Mouse (Mus musculus) liver, adult 2 months (tissue): ENCODE measurements around the gene Gm43552. TPM values are rescaled to one million over a fixed set of nuclear protein-coding genes. Genes with fewer than 3 reads are reported as not detected.
A peak's percentile ranks its signal among the peaks of the same experiment; 100 is the strongest.

ENCODE experiments used
- DNase-seq: peaks from one replicate; pipeline ENCODE4 v3.0.0-alpha.2; 2011; ENCODE audit warnings: low read depth, low spot score; ENCODE audit errors: extremely low read depth
- H3K27ac ChIP-seq: fragments of 200-500 bp; replicated peaks from 2 replicates; pipeline ENCODE4 v1.5.1; 2012; ENCODE audit warnings: low read depth, mild to moderate bottlenecking, control low read depth, inconsistent platforms, low read length; ENCODE audit not compliant: insufficient read depth
- H3K27me3 ChIP-seq: fragments of 200-500 bp; 2 replicates; pipeline ENCODE4 v1.6.1; 2012; ENCODE audit warnings: mild to moderate bottlenecking, moderate library complexity, low read length, inconsistent platforms; ENCODE audit not compliant: control insufficient read depth, insufficient read depth
- H3K36me3 ChIP-seq: fragments of 200-500 bp; 2 replicates; pipeline ENCODE4 v1.6.1; 2012; ENCODE audit warnings: low read length, inconsistent platforms; ENCODE audit not compliant: control insufficient read depth, insufficient read depth
- H3K4me1 ChIP-seq: fragments of 200-500 bp; 2 replicates; pipeline ENCODE4 v1.6.1; 2011; ENCODE audit warnings: low read length; ENCODE audit not compliant: control insufficient read depth, insufficient read depth
- H3K4me3 ChIP-seq: fragments of 200-500 bp; 2 replicates; pipeline ENCODE4 v1.5.1; 2011; ENCODE audit warnings: low read depth, mild to moderate bottlenecking, control low read depth, low read length, moderate library complexity; ENCODE audit not compliant: insufficient read depth
- H3K79me2 ChIP-seq: fragments of 200-500 bp; 2 replicates; pipeline ENCODE4 v1.6.1; 2012; ENCODE audit warnings: inconsistent platforms, mild to moderate bottlenecking, low read length, moderate library complexity; ENCODE audit not compliant: control insufficient read depth, insufficient read depth
- H3K9ac ChIP-seq: fragments of 200-500 bp; 2 replicates; pipeline ENCODE4 v1.6.1; 2012; ENCODE audit warnings: low read depth, mild to moderate bottlenecking, control low read depth, inconsistent platforms, low read length
- CTCF ChIP-seq: fragments of 200-500 bp; IDR thresholded peaks from 2 replicates; pipeline ENCODE4 v1.5.1; 2011; ENCODE audit warnings: low read depth, low read length, control low read depth
- POLR2A ChIP-seq: fragments of 200-500 bp; IDR thresholded peaks from 2 replicates; pipeline ENCODE4 v1.6.1; 2011; ENCODE audit warnings: low read length, control low read depth; ENCODE audit not compliant: insufficient read depth; ENCODE audit errors: extremely low read depth
- WGBS: fragments of 180-500 bp; shearing (Covaris S2); methylation state at CpG from one replicate; pipeline ENCODE4 v1.1.7; 2018; 5-methylcytosine and 5-hydroxymethylcytosine counted together
- polyA plus RNA-seq: library from polyadenylated mRNA; depleted of rRNA; stranded (reverse); fragments of >200 nt; gene quantifications from 2 replicates; pipeline ENCODE4 v1.2.3, GENCODE M21; 2012
- total RNA-seq: library from RNA; depleted of rRNA; stranded (reverse); fragments of >200 nt; gene quantifications from 2 replicates; pipeline ENCODE4 v1.2.3, GENCODE M21; 2014

The Gm43552 gene
- total and polyA plus RNA-seq, 2 experiments, result 14.5 TPM; not detected in 1

GRCm38 (mm10) chr5:65422803-65423202, 69.8 kb downstream of the Gm43552 start:
- Histone ChIP-seq H3K79me2 (no peaks in the 10 kb centered on the region), H3K36me3 (peaks cover 46% of the 10 kb centered on the region), H3K4me1 (peaks cover 19% of the 10 kb centered on the region), H3K9ac (no peak overlapping the region), H3K27me3 (no peaks in the 10 kb centered on the region), H3K4me3 (no peak overlapping the region), H3K27ac (peak overlapping the region; percentile 76)
- 99% methylated on average over 8 of the region's 8 CpGs for WGBS
- TF ChIP-seq POLR2A (no peak), CTCF (no peak)
- DNase-seq, result no peak

GRCm38 (mm10) chr5:65420822-65421221, 71.8 kb downstream of the Gm43552 start:
- H3K36me3 ChIP-seq, result peaks cover 52% of the 10 kb centered on the region
- H3K9ac ChIP-seq, result peak overlapping the region; percentile 51; the same call in 1 of the 2 replicates
- TF ChIP-seq POLR2A (no peak), CTCF (no peak)
- DNase-seq, result peak; percentile 90
- 18% methylated on average over 6 of the region's 6 CpGs for WGBS
- no peaks in the 10 kb centered on the region for H3K27me3 ChIP-seq
- peak overlapping the region; percentile 71 for H3K27ac ChIP-seq
- H3K79me2 ChIP-seq, result no peaks in the 10 kb centered on the region
- peaks cover 8% of the 10 kb centered on the region; the same call in 1 of the 2 replicates for H3K4me1 ChIP-seq
- no peak overlapping the region for H3K4me3 ChIP-seq

GRCm38 (mm10) chr5:65419136-65419535, 73.5 kb downstream of the Gm43552 start:
- Histone ChIP-seq H3K4me1 (peaks cover 5% of the 10 kb centered on the region; the same call in 1 of the 2 replicates), H3K4me3 (no peak overlapping the region), H3K9ac (no peak overlapping the region), H3K27ac (no peak overlapping the region), H3K36me3 (peaks cover 63% of the 10 kb centered on the region), H3K79me2 (no peaks in the 10 kb centered on the region), H3K27me3 (no peaks in the 10 kb centered on the region)
- 93% methylated on average over 10 of the region's 10 CpGs for WGBS
- TF ChIP-seq CTCF (no peak), POLR2A (no peak)
- no peak for DNase-seq

- H3K79me2 ChIP-seq, result no peaks in the 10 kb centered on the region
- H3K36me3 ChIP-seq, result peaks cover 66% of the 10 kb centered on the region
- TF ChIP-seq CTCF (no peak), POLR2A (no peak)
- H3K4me3 ChIP-seq, result no peak overlapping the region
- no peak overlapping the region; the same call in 1 of the 2 replicates for H3K9ac ChIP-seq
- H3K4me1 ChIP-seq, result peaks cover 2% of the 10 kb centered on the region; the same call in 1 of the 2 replicates
- H3K27me3 ChIP-seq, result no peaks in the 10 kb centered on the region
- 75% methylated on average over 26 of the region's 26 CpGs for WGBS
- 0 out of 2 replicates have a peak overlapping the region, but pooled peaks have one; percentile 5 for H3K27ac ChIP-seq
- DNase-seq, result no peak
Observed at GRCm38 (mm10) chr5:65415653-65416458, 76.8 kb downstream of the Gm43552 start.

- Histone ChIP-seq H3K36me3 (peaks cover 45% of the 10 kb centered on the region), H3K4me3 (no peak overlapping the region)
Observed at GRCm38 (mm10) chr5:65407989-65408388, 84.6 kb downstream of the Gm43552 start.

More at GRCm38 (mm10) chr5:65407989-65408388, 84.6 kb downstream of the Gm43552 start:
- H3K27ac ChIP-seq, result no peak overlapping the region
- H3K27me3 ChIP-seq, result no peaks in the 10 kb centered on the region
- no peak for DNase-seq
- no peak overlapping the region for H3K9ac ChIP-seq
- 93% methylated on average over 12 of the region's 12 CpGs for WGBS
- TF ChIP-seq CTCF (no peak), POLR2A (no peak)
- H3K79me2 ChIP-seq, result no peaks in the 10 kb centered on the region
- no peaks in the 10 kb centered on the region for H3K4me1 ChIP-seq
